Mouse (Mus musculus) lung, embryonic 14.5 days (tissue): ENCODE results near the gene Gabpb2. TPM values are rescaled to one million over a fixed set of nuclear protein-coding genes. Genes with fewer than 3 reads are reported as not detected.

Experiments used
- ATAC-seq: fragments of 200-750 bp; cut with Nextera tagmentation; 2 replicates; pipeline ENCODE4 v1.8.0; 2017; ENCODE audit warnings: mild to moderate bottlenecking, moderate TSS enrichment, moderate library complexity; ENCODE audit not compliant: insufficient read depth
- DNase-seq: peaks from one replicate; pipeline ENCODE4 v3.0.0-alpha.2; 2015
- H3K27ac ChIP-seq: fragments of 300-500 bp; sonication (generic); 2 replicates; pipeline ENCODE4 v1.5.1; 2014; ENCODE audit warnings: low read depth, mild to moderate bottlenecking, moderate library complexity
- H3K27me3 ChIP-seq: fragments of 300-500 bp; sonication (generic); 2 replicates; pipeline ENCODE4 v1.6.1; 2014; ENCODE audit warnings: low read length, control low read depth; ENCODE audit not compliant: insufficient read depth
- H3K36me3 ChIP-seq: fragments of 300-500 bp; sonication (generic); 2 replicates; pipeline ENCODE4 v1.6.1; 2014; ENCODE audit warnings: control low read depth; ENCODE audit not compliant: insufficient read depth
- H3K4me1 ChIP-seq: fragments of 300-500 bp; sonication (generic); 2 replicates; pipeline ENCODE4 v1.6.1; 2014; ENCODE audit warnings: antibody characterized with exemption, control low read depth; ENCODE audit not compliant: insufficient read depth
- H3K4me2 ChIP-seq: fragments of 300-500 bp; sonication (generic); 2 replicates; pipeline ENCODE4 v1.6.1; 2014; ENCODE audit warnings: mild to moderate bottlenecking
- H3K4me3 ChIP-seq: fragments of 300-500 bp; sonication (generic); 2 replicates; pipeline ENCODE4 v1.5.1; 2014; ENCODE audit warnings: low read depth, low read length
- H3K9ac ChIP-seq: fragments of 300-500 bp; sonication (generic); 2 replicates; pipeline ENCODE4 v1.6.1; 2014
- H3K9me3 ChIP-seq: fragments of 300-500 bp; sonication (generic); 2 replicates; pipeline ENCODE4 v1.6.1; 2016; ENCODE audit warnings: low read depth, low read length, control low read depth
- CTCF ChIP-seq: IDR thresholded peaks from 2 replicates; pipeline ENCODE4 v1.5.1; 2016; ENCODE audit warnings: antibody characterized with exemption, low read depth
- WGBS: fragments of 180-500 bp; shearing (Covaris S2); extraction: QIAGEN DNeasy Blood & Tissue Kit; methylation state at CpG from one replicate; pipeline ENCODE4 v1.1.7; 2014; 5-methylcytosine and 5-hydroxymethylcytosine counted together
- polyA plus RNA-seq: library from polyadenylated mRNA; unstranded; fragments of >200 nt; fragmentation: Nextera tagmentation; extraction: Ambion mirVana; gene quantifications from 2 replicates; pipeline ENCODE4 v1.2.1, GENCODE M21; 2014

Gabpb2 gene
- polyA plus RNA-seq: 13.4 and 14.4 TPM in 2 replicates

GRCm38 (mm10) chr3:95217255-95218134 is at the start of gene Gabpb2:
Gene Gabpb2 (minus strand): TSS chr3:95217916.
- Histone ChIP-seq H3K27me3 (no peaks in the 10 kb centered on the region), H3K4me2 (peak within 1 kb of the TSS; percentile 66), H3K4me3 (peak within 1 kb of the TSS; percentile 75), H3K4me1 (peaks cover 6% of the 10 kb centered on the region; the same call in 1 of the 2 replicates), H3K9ac (peak within 1 kb of the TSS; percentile 95), H3K36me3 (peaks cover 43% of the 10 kb centered on the region), H3K27ac (peak within 1 kb of the TSS; percentile 100), H3K9me3 (no peaks in the 10 kb centered on the region)
- ATAC-seq (peak; percentile 94), DNase-seq (peak; percentile 96)
- TF ChIP-seq CTCF: peak; percentile 95
- WGBS: under 1% methylated on average over 56 of the region's 56 CpGs

- Histone ChIP-seq H3K27ac (no peak overlapping the region), H3K4me2 (no peak overlapping the region), H3K9me3 (no peaks in the 10 kb centered on the region), H3K27me3 (no peaks in the 10 kb centered on the region), H3K4me1 (no peaks in the 10 kb centered on the region), H3K9ac (no peak overlapping the region), H3K4me3 (no peak overlapping the region), H3K36me3 (peaks cover 58% of the 10 kb centered on the region)
- ATAC-seq (no peak), DNase-seq (no peak)
- 91% methylated on average over 3 of the region's 3 CpGs for WGBS
- TF ChIP-seq CTCF: no peak
Measured at GRCm38 (mm10) chr3:95266052-95266451, 48.3 kb upstream of the Gabpb2 start.

GRCm38 (mm10) chr3:95264724-95265123 is 47.0 kb upstream of the Gabpb2 start:
- no peaks in the 10 kb centered on the region for H3K4me1 ChIP-seq
- TF ChIP-seq CTCF: no peak
- 71% methylated on average over 1 of the region's 1 CpGs for WGBS
- no peak overlapping the region for H3K4me3 ChIP-seq
- no peak overlapping the region for H3K27ac ChIP-seq
- H3K36me3 ChIP-seq: peaks cover 69% of the 10 kb centered on the region
- ATAC-seq (no peak), DNase-seq (no peak)
- H3K9me3 ChIP-seq: no peaks in the 10 kb centered on the region
- no peaks in the 10 kb centered on the region for H3K27me3 ChIP-seq
- H3K4me2 ChIP-seq: no peak overlapping the region
- no peak overlapping the region for H3K9ac ChIP-seq

GRCm38 (mm10) chr3:95263089-95263739 is 45.5 kb upstream of the Gabpb2 start:
- DNase-seq (peak; percentile 80), ATAC-seq (peak; percentile 49; the same call in 1 of the 2 replicates)
- peak; percentile 76 for TF ChIP-seq CTCF
- Histone ChIP-seq H3K4me3 (no peak overlapping the region), H3K9ac (no peak overlapping the region), H3K36me3 (peaks cover 70% of the 10 kb centered on the region), H3K4me2 (no peak overlapping the region), H3K27ac (no peak overlapping the region), H3K27me3 (no peaks in the 10 kb centered on the region), H3K9me3 (no peaks in the 10 kb centered on the region), H3K4me1 (no peaks in the 10 kb centered on the region)
- 43% methylated on average over 11 of the region's 11 CpGs for WGBS

- WGBS: 94% methylated on average over 4 of the region's 4 CpGs
- no peak for TF ChIP-seq CTCF
- Histone ChIP-seq H3K4me1 (no peaks in the 10 kb centered on the region), H3K27me3 (no peaks in the 10 kb centered on the region), H3K4me3 (no peak overlapping the region), H3K9me3 (no peaks in the 10 kb centered on the region), H3K9ac (no peak overlapping the region), H3K36me3 (peaks cover 70% of the 10 kb centered on the region), H3K27ac (no peak overlapping the region), H3K4me2 (no peak overlapping the region)
- ATAC-seq (no peak), DNase-seq (no peak)
Measured at GRCm38 (mm10) chr3:95261975-95262374, 44.3 kb upstream of the Gabpb2 start.

- DNase-seq (no peak), ATAC-seq (no peak)
- Histone ChIP-seq H3K27ac (no peak overlapping the region), H3K9me3 (no peaks in the 10 kb centered on the region), H3K9ac (no peak overlapping the region), H3K4me2 (no peak overlapping the region), H3K4me3 (no peak overlapping the region), H3K36me3 (peaks cover 74% of the 10 kb centered on the region), H3K4me1 (no peaks in the 10 kb centered on the region), H3K27me3 (no peaks in the 10 kb centered on the region)
- TF ChIP-seq CTCF: no peak
- WGBS: 77% methylated on average over 5 of the region's 5 CpGs
Measured at GRCm38 (mm10) chr3:95256931-95257330, 39.2 kb upstream of the Gabpb2 start.
